Comparison of ENCODE assay signal across 25 mouse cellular contexts in the genomic region with DNA sequence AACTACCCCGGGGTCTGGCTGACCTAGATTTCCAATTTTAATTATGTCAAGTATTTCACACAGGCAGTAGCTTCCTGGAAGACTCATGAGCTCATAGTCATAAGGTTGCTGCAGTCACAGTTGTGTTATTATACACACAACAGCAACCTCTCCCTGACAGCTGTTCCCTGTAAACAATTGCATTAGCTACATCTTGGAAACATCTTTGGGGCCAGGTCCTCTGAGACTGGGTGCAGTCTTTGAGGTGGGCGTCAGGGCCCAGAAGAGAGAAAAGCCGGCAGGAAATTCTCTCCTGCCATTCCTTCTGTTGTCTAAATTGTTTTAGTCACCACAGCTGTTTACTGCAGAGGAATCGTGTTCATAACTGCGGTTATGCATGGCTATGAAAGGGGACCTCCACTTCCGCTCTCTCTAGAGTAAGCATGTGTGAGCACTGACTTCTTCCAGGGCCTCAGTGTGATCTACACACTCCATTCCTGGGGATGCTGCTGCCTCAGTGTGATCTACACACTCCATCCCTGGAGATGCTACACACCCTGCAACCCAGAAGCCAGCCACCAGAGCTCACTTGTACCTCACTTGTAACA.
DNase-seq lines count a peak whose midpoint lies in the region; ATAC-seq and TF ChIP-seq lines count a peak whose summit lies in the region.
"Had no signal": no experiment of that assay in that cellular context is flagged by ENCODE, and none has a peak within 500 bp of the region (broad histone marks: within the 10 kb centered on the region; RNA-seq: fewer than 3 reads in every experiment).

No protein-coding gene starts in this region.

- no peak overlapping the region for H3K4me2 ChIP-seq in kidney, embryonic 14.5 days (replicated peaks; ENCODE audit: low read depth, low read length)
- peak overlapping the region; percentile 44 for H3K4me2 ChIP-seq in myocyte (ENCODE audit: low read depth)
- H3K4me2 ChIP-seq: forebrain, embryonic 13.5 days; heart, embryonic 15.5 days; liver, embryonic 13.5 days; lung, embryonic 14.5 days; neural tube, embryonic 12.5 days had no signal

- H3K36me3 ChIP-seq in heart, adult 2 months (ENCODE audit: control insufficient read depth, insufficient read depth, low read length) = no peaks in the 10 kb centered on the region
- no peaks in the 10 kb centered on the region for H3K36me3 ChIP-seq in kidney, embryonic 14.5 days (ENCODE audit: control insufficient read depth, insufficient read depth, low read length)
- no peaks in the 10 kb centered on the region for H3K36me3 ChIP-seq in myocyte (ENCODE audit: control insufficient read depth, insufficient read depth)
- H3K36me3 ChIP-seq: G1E; heart, embryonic 15.5 days; liver, embryonic 13.5 days; neural tube, embryonic 12.5 days had no signal

- H3K9me3 ChIP-seq in kidney, embryonic 14.5 days (ENCODE audit: control insufficient read depth, low read length) = no peaks in the 10 kb centered on the region
- H3K9me3 ChIP-seq: forebrain, embryonic 13.5 days; G1E; heart, embryonic 15.5 days; liver, embryonic 13.5 days; megakaryocyte, embryonic 14.5 days; neural tube, embryonic 12.5 days had no signal

- H3ac ChIP-seq in myocyte (ENCODE audit: control insufficient read depth, insufficient read length) = no peak overlapping the region

- ATAC-seq in kidney, embryonic 14.5 days (ENCODE audit: low FRiP score, low TSS enrichment) = no peak
- ATAC-seq: forebrain, embryonic 13.5 days; hindbrain, postnatal 0 days had no signal

- H3K4me3 ChIP-seq in heart, adult 2 months = no peak overlapping the region
- H3K4me3 ChIP-seq in kidney, embryonic 14.5 days (ENCODE audit: low read length) = no peak overlapping the region
- H3K4me3 ChIP-seq in myocyte = no peak overlapping the region
- H3K4me3 ChIP-seq: forebrain, embryonic 13.5 days; heart, embryonic 15.5 days; left cerebral cortex, adult 2 months; liver, embryonic 13.5 days; megakaryocyte, embryonic 14.5 days; neural tube, embryonic 12.5 days had no signal

- TF ChIP-seq POLR2A in heart, adult 2 months (IDR thresholded peaks at IDR 0.05; ENCODE audit: insufficient read depth, low read depth, low read length) = no peak
- TF ChIP-seq POLR2A in myocyte (IDR thresholded peaks at IDR 0.05; ENCODE audit: insufficient read length, low read depth) = no peak

- peaks cover 5% of the 10 kb centered on the region for H3K4me1 ChIP-seq in heart, adult 2 months (ENCODE audit: control insufficient read depth, insufficient read depth, low read length)
- no peaks in the 10 kb centered on the region for H3K4me1 ChIP-seq in kidney, embryonic 14.5 days (ENCODE audit: control insufficient read depth, insufficient read depth, low read length)
- H3K4me1 ChIP-seq: forebrain, embryonic 13.5 days; heart, embryonic 15.5 days; megakaryocyte, embryonic 14.5 days; neural tube, embryonic 12.5 days had no signal

- no peaks in the 10 kb centered on the region for H3K79me2 ChIP-seq in heart, adult 2 months (replicated peaks; ENCODE audit: control insufficient read depth, insufficient read depth, low read length)
- no peaks in the 10 kb centered on the region for H3K79me2 ChIP-seq in myocyte (ENCODE audit: control insufficient read depth, insufficient read depth)

- peak; percentile 34 to 39 for DNase-seq in heart, adult 2 months
- DNase-seq in heart, postnatal 25 days (ENCODE audit: low spot score) = no peak
- DNase-seq in kidney, postnatal 10 days = peak; percentile 28
- DNase-seq in adrenal gland, adult 8-10 months = no peak
- DNase-seq in cerebellum, adult 9-11 months = no peak
- DNase-seq: adrenal gland, adult 2 months; cerebellum, adult 11-12 months; cerebellum, postnatal 25 days; gastrocnemius, postnatal 10 days; kidney, adult 9 months; layer of hippocampus, adult 9-11 months; liver, embryonic 13.5 days; lung, embryonic 14.5 days; lung, postnatal 36 days; midbrain, embryonic 14.5 days had no signal

- H3K27me3 ChIP-seq in heart, adult 2 months (ENCODE audit: control insufficient read depth, insufficient read depth, low read length) = no peaks in the 10 kb centered on the region
- no peaks in the 10 kb centered on the region for H3K27me3 ChIP-seq in kidney, embryonic 14.5 days (ENCODE audit: control insufficient read depth, insufficient read depth, low read length)
- H3K27me3 ChIP-seq in myocyte (ENCODE audit: control insufficient read depth, insufficient read depth, insufficient read length) = no peaks in the 10 kb centered on the region
- H3K27me3 ChIP-seq: CH12.LX; forebrain, embryonic 13.5 days; liver, embryonic 13.5 days; neural tube, embryonic 12.5 days had no signal

- no peak overlapping the region for H3K27ac ChIP-seq in heart, adult 2 months
- H3K27ac ChIP-seq in kidney, embryonic 14.5 days (ENCODE audit: low read depth, low read length) = no peak overlapping the region
- H3K27ac ChIP-seq: forebrain, embryonic 13.5 days; heart, embryonic 15.5 days; hindbrain, postnatal 0 days; left cerebral cortex, adult 2 months; liver, embryonic 13.5 days; neural tube, embryonic 12.5 days had no signal

- intact Hi-C loops in heart, adult 2 months (cut with DNase I) = no loop called here
- intact Hi-C loops in heart, postnatal 25 days (cut with DNase I) = no loop called here

- H3K9ac ChIP-seq in heart, adult 2 months (ENCODE audit: low read depth, low read length) = no peak overlapping the region
- H3K9ac ChIP-seq in kidney, embryonic 14.5 days (ENCODE audit: low read depth, low read length) = no peak overlapping the region
- H3K9ac ChIP-seq: forebrain, embryonic 13.5 days; heart, embryonic 15.5 days; liver, embryonic 13.5 days; lung, embryonic 14.5 days; neural tube, embryonic 12.5 days had no signal

- no peak for TF ChIP-seq CTCF in heart, adult 2 months (IDR thresholded peaks at IDR 0.05)

- WGBS in heart, adult 2 months = 78% methylated on average over 6 of the region's 6 CpGs
- WGBS in kidney, embryonic 14.5 days = 80% methylated on average over 6 of the region's 6 CpGs

- TF ChIP-seq EP300 in heart, adult 2 months (IDR thresholded peaks at IDR 0.05; ENCODE audit: insufficient read depth, low read depth, low read length) = no peak

TF ChIP-seq in myocyte, 11 proteins besides CTCF, POLR2A, EP300 and RAD21:
- no peak for TF ChIP-seq MAX (IDR thresholded peaks at IDR 0.05; ENCODE audit: low read depth)
- TF ChIP-seq MYOD1 (IDR thresholded peaks at IDR 0.05; ENCODE audit: control insufficient read depth in 1 of 3, insufficient read length in 2 of 3, low read depth in 2 of 3) = peak in 2 of 3 experiments; percentile 4 to 25
- no peak for TF ChIP-seq USF1 (IDR thresholded peaks at IDR 0.05; ENCODE audit: low read depth)
- TF ChIP-seq TCF3 (IDR thresholded peaks at IDR 0.05; ENCODE audit: insufficient read length, low read depth) = no peak

Comparison
In these comparisons a context has a peak if more than half of its experiments do, and no peak if none do; other contexts are left out.
1. DNase-seq: peak in heart, adult 2 months (2 of 2) and kidney, postnatal 10 days (single experiment); none in heart, postnatal 25 days (single experiment), adrenal gland, adult 8-10 months (single experiment) and cerebellum, adult 9-11 months (single experiment).